Mouse (Mus musculus) frontal cortex, postnatal 10 days (tissue): ENCODE measurements around the gene Hoxc13.

Experiments
- DNase-seq, 2 experiments: peaks; one replicate each; pipeline ENCODE4 v3.0.0; 2022; ENCODE audit warnings: low spot score in 2 of 2, mixed read lengths in 1 of 2

Gene Hoxc13

GRCm38 (mm10) chr15:102921053-102922011 lies at the start of gene Hoxc13:
Gene Hoxc13, plus strand, starts transcription at chr15:102921103.
- DNase-seq: no peak

GRCm38 (mm10) chr15:102885803-102886202 lies 35.1 kb upstream of the Hoxc13 start:
- no peak for DNase-seq

GRCm38 (mm10) chr15:102895115-102895514 lies 25.8 kb upstream of the Hoxc13 start:
- DNase-seq: no peak

- no peak for DNase-seq
These were observed 16.0 kb upstream of the Hoxc13 start for GRCm38 (mm10) chr15:102904946-102905345.

GRCm38 (mm10) chr15:102909536-102909935 lies 11.4 kb upstream of the Hoxc13 start:
- no peak for DNase-seq

GRCm38 (mm10) chr15:102910038-102910437 lies 10.9 kb upstream of the Hoxc13 start:
- DNase-seq: no peak

GRCm38 (mm10) chr15:102910496-102911095 lies 10.3 kb upstream of the Hoxc13 start:
- no peak for DNase-seq

GRCm38 (mm10) chr15:102913038-102913585 lies 7.8 kb upstream of the Hoxc13 start:
- DNase-seq: no peak

GRCm38 (mm10) chr15:102917972-102918572 lies 2.8 kb upstream of the Hoxc13 start:
- no peak for DNase-seq

- no peak for DNase-seq
These were observed 2.2 kb upstream of the Hoxc13 start for GRCm38 (mm10) chr15:102918611-102919265.

DNA sequence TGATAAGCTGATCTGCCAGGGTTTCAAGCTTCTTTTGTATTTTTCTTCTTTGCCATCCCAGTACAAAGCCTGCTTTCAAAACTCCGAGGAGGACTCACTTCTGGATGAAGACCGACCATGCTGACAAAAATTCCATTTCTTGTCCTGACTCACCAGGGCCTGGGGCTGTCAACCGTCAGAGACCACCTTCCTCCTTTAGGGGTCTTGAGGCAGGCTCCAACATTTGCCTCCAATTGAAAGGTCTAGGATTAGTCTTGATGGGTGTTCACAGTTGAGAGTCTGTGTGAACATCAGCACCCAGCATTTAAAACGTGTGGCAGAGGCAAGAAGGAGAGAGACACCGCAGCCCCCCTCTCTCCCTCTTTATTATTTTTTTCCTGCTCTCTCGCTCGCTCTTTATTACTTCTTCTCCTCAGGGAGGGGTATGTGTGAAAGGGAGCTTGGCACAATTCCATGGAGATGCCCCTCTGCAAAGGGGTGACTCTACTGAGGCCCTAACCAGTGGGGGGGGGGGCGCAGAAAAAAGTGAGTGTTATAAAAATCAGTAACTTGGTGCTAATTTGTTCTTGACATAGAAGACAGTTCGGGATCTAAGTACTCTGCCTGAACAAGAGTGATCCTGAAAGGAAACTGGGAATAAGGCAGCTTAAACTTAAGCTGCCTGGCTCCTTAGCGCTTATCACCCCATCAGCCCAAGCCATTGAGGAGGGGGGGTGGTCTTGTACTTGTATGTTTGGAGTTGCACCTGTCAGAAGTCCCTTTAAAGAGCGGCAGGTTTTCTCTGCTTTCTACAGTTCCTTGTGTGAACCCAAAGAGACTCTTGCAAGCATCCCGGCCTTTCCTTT lies 1.3 kb upstream of the Hoxc13 start:
- DNase-seq: no peak

DNA sequence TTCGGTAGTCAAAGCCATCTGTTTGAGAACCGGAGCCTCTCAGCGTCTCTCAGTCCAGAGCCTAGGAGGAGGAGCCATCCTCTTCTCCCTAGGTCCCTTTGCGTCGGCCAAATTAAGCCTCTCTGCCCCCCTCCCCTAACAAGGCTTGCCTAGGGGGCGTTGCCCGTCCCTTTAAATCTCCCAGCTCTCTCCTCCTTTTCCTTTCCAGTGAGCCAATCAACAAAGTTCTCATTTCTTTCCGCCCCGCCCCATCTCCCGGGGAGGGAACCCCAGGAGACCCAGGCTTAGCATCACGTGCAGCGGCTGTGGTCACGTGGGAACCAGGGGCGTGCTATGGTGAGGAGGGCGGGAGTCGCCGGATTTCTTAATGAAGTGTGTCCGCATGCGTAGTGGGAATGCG lies 284 bp upstream of the Hoxc13 start:
- DNase-seq: no peak

DNA sequence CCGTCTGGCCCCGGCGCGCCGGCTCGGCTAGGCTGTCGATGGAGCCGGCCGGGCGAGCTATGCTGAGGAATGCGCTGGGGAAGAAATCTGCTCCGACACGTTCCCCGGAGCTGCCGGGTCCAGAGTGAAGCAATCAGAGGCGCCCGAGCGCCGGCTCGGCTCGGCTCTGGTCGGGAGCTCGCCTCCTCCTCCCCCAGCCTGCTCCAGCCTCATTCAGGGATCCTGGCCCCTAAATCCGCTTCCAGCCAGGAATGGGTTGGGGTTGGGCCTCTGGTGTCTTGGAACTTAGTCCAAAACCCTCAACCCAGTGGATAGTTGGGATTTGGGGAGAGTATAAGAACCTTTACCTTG lies 1.1 kb downstream of the Hoxc13 start:
- DNase-seq: no peak

DNA sequence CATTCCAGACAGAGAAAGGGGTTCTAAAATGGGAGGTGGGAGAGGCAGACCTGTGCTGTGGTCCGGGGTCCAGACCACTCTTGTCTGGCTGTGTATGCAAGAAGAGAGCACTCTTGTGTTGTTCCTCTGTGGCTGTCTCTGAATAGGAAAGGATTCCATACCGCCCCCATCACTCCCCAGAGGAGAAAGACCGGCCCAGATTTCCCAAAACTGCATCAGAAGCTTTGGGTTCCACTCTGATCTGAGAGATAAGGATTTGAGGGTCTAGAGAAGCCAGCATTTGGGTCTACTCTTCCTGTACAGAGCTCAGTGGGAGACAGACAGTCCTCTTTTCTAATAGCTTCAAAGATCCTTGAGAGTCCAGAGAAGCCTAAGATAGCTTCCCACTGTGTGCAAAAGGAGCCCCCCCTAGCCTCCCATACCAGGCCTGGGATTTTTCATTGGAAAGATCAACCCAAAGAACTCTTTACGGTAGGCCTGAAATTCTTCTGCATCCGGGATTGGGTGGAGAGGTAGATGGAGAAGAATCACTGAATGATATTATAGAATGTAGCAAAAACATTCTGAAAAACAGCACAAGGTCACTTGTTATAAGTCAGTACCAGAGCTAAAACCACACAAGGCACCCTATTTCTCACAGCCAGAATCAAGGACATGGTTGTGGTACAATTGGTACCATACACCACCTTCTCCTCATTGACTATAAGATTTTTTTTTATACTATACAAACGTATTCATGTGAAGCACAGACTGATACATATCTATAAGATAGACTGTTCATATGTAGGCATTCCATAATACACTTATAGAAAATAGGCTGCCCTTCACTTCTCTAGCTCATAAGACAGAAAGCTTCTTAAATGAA lies 2.0 kb downstream of the Hoxc13 start:
- no peak for DNase-seq

DNA sequence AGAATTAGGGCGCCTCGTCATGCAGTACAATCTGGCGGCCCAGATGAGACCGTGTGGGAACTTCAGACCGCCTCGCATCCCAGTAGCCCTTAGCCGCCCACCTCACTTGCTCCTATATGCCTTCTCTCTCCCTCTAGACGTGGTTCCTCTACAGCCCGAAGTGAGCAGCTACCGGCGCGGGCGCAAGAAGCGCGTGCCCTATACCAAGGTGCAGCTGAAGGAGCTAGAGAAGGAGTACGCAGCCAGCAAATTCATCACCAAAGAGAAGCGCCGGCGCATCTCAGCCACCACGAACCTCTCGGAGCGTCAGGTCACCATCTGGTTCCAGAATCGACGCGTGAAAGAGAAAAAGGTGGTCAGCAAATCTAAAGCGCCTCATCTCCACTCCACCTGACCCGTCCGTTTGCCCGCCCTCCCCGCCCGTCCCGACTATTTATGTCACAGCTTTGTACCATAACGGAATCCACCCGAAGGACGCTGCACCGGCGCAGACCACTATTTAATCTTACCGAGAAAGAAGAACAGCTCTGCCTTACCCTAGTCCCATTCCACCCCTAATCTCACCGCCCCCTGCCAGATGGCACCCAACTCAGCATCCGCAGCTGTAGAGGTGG lies 6.2 kb downstream of the Hoxc13 start:
- no peak for DNase-seq

- no peak for DNase-seq
These were observed 10.9 kb downstream of the Hoxc13 start for GRCm38 (mm10) chr15:102931706-102932358.

GRCm38 (mm10) chr15:102934438-102934837 lies 13.5 kb downstream of the Hoxc13 start:
- no peak for DNase-seq

DNA sequence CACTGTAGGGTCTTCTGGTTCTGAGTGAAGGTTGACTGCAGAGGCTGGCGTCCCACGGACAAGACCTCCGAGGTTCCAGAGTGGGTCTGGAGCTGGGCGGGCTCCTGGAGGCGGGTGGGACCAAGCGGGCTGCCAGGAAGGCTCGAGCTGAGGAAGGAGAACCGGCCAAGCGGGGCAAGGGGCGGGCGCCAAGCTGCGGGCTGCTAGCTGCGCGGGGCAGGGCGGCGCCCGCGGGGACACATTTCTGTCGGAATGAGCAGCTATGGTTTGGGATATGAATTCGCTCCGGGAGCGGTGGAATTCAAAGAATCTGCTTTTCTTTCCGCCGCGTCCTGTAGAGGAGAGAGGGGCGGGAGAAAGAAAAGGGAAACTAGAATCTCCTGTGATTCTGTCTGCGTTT lies 14.0 kb downstream of the Hoxc13 start:
- no peak for DNase-seq
